Comparison of ENCODE assay signal across 13 mouse cellular contexts in genomic region chr6:107541918-107542317, GRCm38 (mm10). TPM values are rescaled to one million over a fixed set of nuclear protein-coding genes. Genes with fewer than 3 reads are reported as not detected.
DNase-seq lines count a peak whose midpoint lies in the region; ATAC-seq and TF ChIP-seq lines count a peak whose summit lies in the region.
"Had no signal": no experiment of that assay in that cellular context is flagged by ENCODE, and none has a peak within 500 bp of the region (broad histone marks: within the 10 kb centered on the region; RNA-seq: fewer than 3 reads in every experiment).

No protein-coding gene starts in this region.

- H3K27me3 ChIP-seq in midbrain, postnatal 0 days (ENCODE audit: insufficient read depth, low read length): no peaks in the 10 kb centered on the region
- H3K27me3 ChIP-seq in midbrain, embryonic 15.5 days (replicated peaks): no peaks in the 10 kb centered on the region
- H3K27me3 ChIP-seq: liver, embryonic 15.5 days had no signal

- no peaks in the 10 kb centered on the region for H3K4me1 ChIP-seq in midbrain, postnatal 0 days (ENCODE audit: insufficient read depth, low read length)
- H3K4me1 ChIP-seq in midbrain, embryonic 15.5 days: no peaks in the 10 kb centered on the region
- H3K4me1 ChIP-seq: liver, embryonic 15.5 days had no signal

- H3K4me2 ChIP-seq in midbrain, postnatal 0 days (ENCODE audit: low read depth, low read length, poor library complexity, severe bottlenecking): no peak overlapping the region
- H3K4me2 ChIP-seq in midbrain, embryonic 15.5 days: no peak overlapping the region
- H3K4me2 ChIP-seq: liver, embryonic 15.5 days had no signal

- 72% methylated on average over 4 of the region's 4 CpGs for WGBS in midbrain, postnatal 0 days
- 82% methylated on average over 4 of the region's 4 CpGs for WGBS in midbrain, embryonic 15.5 days

- H3K27ac ChIP-seq in midbrain, postnatal 0 days (ENCODE audit: low read depth, low read length): no peak overlapping the region
- H3K27ac ChIP-seq in midbrain, embryonic 15.5 days: no peak overlapping the region
- H3K27ac ChIP-seq: liver, embryonic 15.5 days; macrophage had no signal

- DNase-seq in frontal cortex, adult 2 months (ENCODE audit: extremely low spot score in 1 of 2, low spot score in 1 of 2): peak; percentile 33 to 61
- no peak for DNase-seq in frontal cortex, postnatal 10 days (ENCODE audit: low spot score in 2 of 2)
- peak; percentile 49 for DNase-seq in midbrain, postnatal 0 days (ENCODE audit: low spot score)
- DNase-seq in cerebellum, postnatal 10 days: peak; percentile 68 to 71
- peak; percentile 34 to 72 for DNase-seq in layer of hippocampus, postnatal 14 days (ENCODE audit: low spot score in 2 of 2)
- no peak for DNase-seq in urinary bladder, postnatal 4 days (ENCODE audit: low spot score in 2 of 2)
- DNase-seq in lung, postnatal 14 days: no peak
- DNase-seq: B cell, adult 2 months had no signal

- H3K36me3 ChIP-seq in midbrain, postnatal 0 days (ENCODE audit: insufficient read depth, low read length): no peaks in the 10 kb centered on the region
- no peaks in the 10 kb centered on the region for H3K36me3 ChIP-seq in midbrain, embryonic 15.5 days (replicated peaks)
- H3K36me3 ChIP-seq: liver, embryonic 15.5 days had no signal

- H3K9me3 ChIP-seq in midbrain, postnatal 0 days (ENCODE audit: low read length): no peaks in the 10 kb centered on the region
- H3K9me3 ChIP-seq in midbrain, embryonic 15.5 days: no peaks in the 10 kb centered on the region
- H3K9me3 ChIP-seq: liver, embryonic 15.5 days had no signal

- ATAC-seq in midbrain, postnatal 0 days (ENCODE audit: low FRiP score): no peak
- no peak for ATAC-seq in midbrain, embryonic 15.5 days (replicated peaks)
- ATAC-seq: inflammation-experienced regulatory T-cells, adult 6 months had no signal

- no peak overlapping the region for H3K9ac ChIP-seq in midbrain, postnatal 0 days (replicated peaks; ENCODE audit: low read length, poor library complexity, severe bottlenecking)
- H3K9ac ChIP-seq in midbrain, embryonic 15.5 days: no peak overlapping the region
- H3K9ac ChIP-seq: liver, embryonic 15.5 days had no signal

- TF ChIP-seq CTCF in midbrain, postnatal 0 days (IDR thresholded peaks at IDR 0.05): no peak

- no peak overlapping the region for H3K4me3 ChIP-seq in midbrain, postnatal 0 days (ENCODE audit: low read depth, low read length)
- H3K4me3 ChIP-seq in midbrain, embryonic 15.5 days: no peak overlapping the region
- H3K4me3 ChIP-seq: liver, embryonic 15.5 days had no signal

RNA-seq across cellular contexts. Expression of gene Lrrn1, which starts 12.3 kb away (rescaled TPM):
- 38.3 and 43.3 TPM in 2 replicates for polyA plus RNA-seq in frontal cortex, adult 2 months (2012; rRNA removed)
- total RNA-seq in midbrain, postnatal 0 days (2014; rRNA removed): 63.7 and 64.6 TPM in 2 replicates
- 46.9 and 50.6 TPM in 2 replicates for polyA plus RNA-seq in midbrain, postnatal 0 days (2015; fragmentation: Nextera tagmentation; extraction: Ambion mirVana)
- 58.2 and 58.4 TPM in 2 replicates for polyA plus RNA-seq in midbrain, embryonic 15.5 days (2015; fragmentation: Nextera tagmentation; extraction: Ambion mirVana)
- 10 to 100 TPM; 75.1 to 75.9 TPM for total RNA-seq in layer of hippocampus, postnatal 14 days (2021)
- total RNA-seq: neutrophil, adult 5-6 weeks had no signal
- polyA plus RNA-seq: inflammation-experienced regulatory T-cells, adult 6 months; macrophage had no signal

Comparison
In these comparisons a context has a peak if more than half of its experiments do, and no peak if none do; other contexts are left out.
1. DNase-seq: peak in frontal cortex, adult 2 months (2 of 2), midbrain, postnatal 0 days (single experiment), cerebellum, postnatal 10 days (2 of 2) and layer of hippocampus, postnatal 14 days (2 of 2); none in frontal cortex, postnatal 10 days (0 of 2), urinary bladder, postnatal 4 days (0 of 2) and lung, postnatal 14 days (single experiment).